Mouse (Mus musculus): ENCODE measurements around the gene Noct. TPM values are rescaled to one million over a fixed set of nuclear protein-coding genes. Genes with fewer than 3 reads are reported as not detected.

Gene Noct
- polyA plus RNA-seq, 1 experiment from 2014 or later: 12.7 TPM

- ATAC-seq (ENCODE audit: low FRiP score) (no peak), DNase-seq (ENCODE audit: low spot score) (no peak)
- no peaks in the 10 kb centered on the region for H3K36me3 ChIP-seq (ENCODE audit: control insufficient read depth, insufficient read depth, low read length)
- H3K4me1 ChIP-seq (replicated peaks; ENCODE audit: control insufficient read depth, insufficient read depth, low read length): no peaks in the 10 kb centered on the region
- no peak overlapping the region for H3K4me2 ChIP-seq (replicated peaks; ENCODE audit: low read depth, low read length)
- no peak overlapping the region for H3K9ac ChIP-seq (ENCODE audit: low read depth, low read length)
- WGBS: 75% methylated on average over 4 of the region's 4 CpGs
- no peaks in the 10 kb centered on the region for H3K27me3 ChIP-seq (ENCODE audit: control insufficient read depth, insufficient read depth, low read length)
- no peak overlapping the region for H3K4me3 ChIP-seq (ENCODE audit: low read depth, low read length)
- no peaks in the 10 kb centered on the region for H3K9me3 ChIP-seq (ENCODE audit: control insufficient read depth, low read length)
- H3K27ac ChIP-seq (ENCODE audit: low read depth, low read length): no peak overlapping the region
Measured at GRCm38 (mm10) chr3:51278433-51278832, 54.2 kb downstream of the Noct start.

- WGBS: 97% methylated on average over 4 of the region's 4 CpGs
Measured at GRCm38 (mm10) chr3:51281727-51282126, 57.5 kb downstream of the Noct start.

GRCm38 (mm10) chr3:51284375-51284774 is 60.1 kb downstream of the Noct start:
- Histone ChIP-seq H3K4me2 (replicated peaks; ENCODE audit: low read depth, low read length) (no peak overlapping the region), H3K4me1 (replicated peaks; ENCODE audit: control insufficient read depth, insufficient read depth, low read length) (no peaks in the 10 kb centered on the region), H3K9ac (ENCODE audit: low read depth, low read length) (no peak overlapping the region), H3K27me3 (ENCODE audit: control insufficient read depth, insufficient read depth, low read length) (no peaks in the 10 kb centered on the region), H3K4me3 (ENCODE audit: low read depth, low read length) (no peak overlapping the region), H3K9me3 (ENCODE audit: control insufficient read depth, low read length) (no peaks in the 10 kb centered on the region), H3K36me3 (ENCODE audit: control insufficient read depth, insufficient read depth, low read length) (no peaks in the 10 kb centered on the region), H3K27ac (ENCODE audit: low read depth, low read length) (no peak overlapping the region)
- ATAC-seq (ENCODE audit: low FRiP score) (no peak), DNase-seq (ENCODE audit: low spot score) (no peak)
- WGBS: 94% methylated on average over 1 of the region's 1 CpGs

More at GRCm38 (mm10) chr3:51281727-51282126, 57.5 kb downstream of the Noct start:
- Histone ChIP-seq H3K27ac (ENCODE audit: low read depth, low read length) (no peak overlapping the region), H3K9ac (ENCODE audit: low read depth, low read length) (no peak overlapping the region), H3K4me2 (replicated peaks; ENCODE audit: low read depth, low read length) (no peak overlapping the region), H3K4me1 (replicated peaks; ENCODE audit: control insufficient read depth, insufficient read depth, low read length) (no peaks in the 10 kb centered on the region), H3K27me3 (ENCODE audit: control insufficient read depth, insufficient read depth, low read length) (no peaks in the 10 kb centered on the region), H3K36me3 (ENCODE audit: control insufficient read depth, insufficient read depth, low read length) (no peaks in the 10 kb centered on the region), H3K4me3 (ENCODE audit: low read depth, low read length) (no peak overlapping the region), H3K9me3 (ENCODE audit: control insufficient read depth, low read length) (no peaks in the 10 kb centered on the region)
- DNase-seq (ENCODE audit: low spot score): no peak
- ATAC-seq (ENCODE audit: low FRiP score): no peak

- Histone ChIP-seq H3K27ac (ENCODE audit: low read depth, low read length) (no peak overlapping the region), H3K36me3 (ENCODE audit: control insufficient read depth, insufficient read depth, low read length) (no peaks in the 10 kb centered on the region), H3K9me3 (ENCODE audit: control insufficient read depth, low read length) (no peaks in the 10 kb centered on the region), H3K4me1 (replicated peaks; ENCODE audit: control insufficient read depth, insufficient read depth, low read length) (no peaks in the 10 kb centered on the region), H3K9ac (ENCODE audit: low read depth, low read length) (no peak overlapping the region), H3K4me2 (replicated peaks; ENCODE audit: low read depth, low read length) (no peak overlapping the region), H3K4me3 (ENCODE audit: low read depth, low read length) (no peak overlapping the region), H3K27me3 (ENCODE audit: control insufficient read depth, insufficient read depth, low read length) (no peaks in the 10 kb centered on the region)
- ATAC-seq (ENCODE audit: low FRiP score) (no peak), DNase-seq (ENCODE audit: low spot score) (peak; percentile 89)
- WGBS: 58% methylated on average over 11 of the region's 11 CpGs
Measured at GRCm38 (mm10) chr3:51288880-51289821, 64.9 kb downstream of the Noct start.

- H3K4me3 ChIP-seq (ENCODE audit: low read depth, low read length): no peak overlapping the region
- no peak overlapping the region for H3K27ac ChIP-seq (ENCODE audit: low read depth, low read length)
- no peak for DNase-seq (ENCODE audit: low spot score)
- no peaks in the 10 kb centered on the region for H3K36me3 ChIP-seq (ENCODE audit: control insufficient read depth, insufficient read depth, low read length)
- H3K27me3 ChIP-seq (ENCODE audit: control insufficient read depth, insufficient read depth, low read length): no peaks in the 10 kb centered on the region
- no peak overlapping the region for H3K9ac ChIP-seq (ENCODE audit: low read depth, low read length)
- 54% methylated on average over 2 of the region's 2 CpGs for WGBS
- no peak for ATAC-seq (ENCODE audit: low FRiP score)
- H3K4me2 ChIP-seq (replicated peaks; ENCODE audit: low read depth, low read length): no peak overlapping the region
- no peaks in the 10 kb centered on the region for H3K4me1 ChIP-seq (replicated peaks; ENCODE audit: control insufficient read depth, insufficient read depth, low read length)
- H3K9me3 ChIP-seq (ENCODE audit: control insufficient read depth, low read length): no peaks in the 10 kb centered on the region
Measured at GRCm38 (mm10) chr3:51294251-51294650, 70.0 kb downstream of the Noct start.

- WGBS: 70% methylated on average over 2 of the region's 2 CpGs
- Histone ChIP-seq H3K27ac (ENCODE audit: low read depth, low read length) (no peak overlapping the region), H3K4me3 (ENCODE audit: low read depth, low read length) (no peak overlapping the region), H3K4me2 (replicated peaks; ENCODE audit: low read depth, low read length) (no peak overlapping the region), H3K36me3 (ENCODE audit: control insufficient read depth, insufficient read depth, low read length) (no peaks in the 10 kb centered on the region), H3K9me3 (ENCODE audit: control insufficient read depth, low read length) (no peaks in the 10 kb centered on the region), H3K4me1 (replicated peaks; ENCODE audit: control insufficient read depth, insufficient read depth, low read length) (no peaks in the 10 kb centered on the region), H3K27me3 (ENCODE audit: control insufficient read depth, insufficient read depth, low read length) (no peaks in the 10 kb centered on the region), H3K9ac (ENCODE audit: low read depth, low read length) (no peak overlapping the region)
- DNase-seq (ENCODE audit: low spot score) (no peak), ATAC-seq (ENCODE audit: low FRiP score) (no peak)
Measured at GRCm38 (mm10) chr3:51295225-51295624, 71.0 kb downstream of the Noct start.

GRCm38 (mm10) chr3:51296790-51297189 is 72.5 kb downstream of the Noct start:
- Histone ChIP-seq H3K27me3 (ENCODE audit: control insufficient read depth, insufficient read depth, low read length) (no peaks in the 10 kb centered on the region), H3K9ac (ENCODE audit: low read depth, low read length) (no peak overlapping the region), H3K4me1 (replicated peaks; ENCODE audit: control insufficient read depth, insufficient read depth, low read length) (no peaks in the 10 kb centered on the region), H3K27ac (ENCODE audit: low read depth, low read length) (no peak overlapping the region), H3K9me3 (ENCODE audit: control insufficient read depth, low read length) (no peaks in the 10 kb centered on the region), H3K4me2 (replicated peaks; ENCODE audit: low read depth, low read length) (no peak overlapping the region), H3K4me3 (ENCODE audit: low read depth, low read length) (no peak overlapping the region), H3K36me3 (ENCODE audit: control insufficient read depth, insufficient read depth, low read length) (no peaks in the 10 kb centered on the region)
- DNase-seq (ENCODE audit: low spot score) (no peak), ATAC-seq (ENCODE audit: low FRiP score) (no peak)
- 76% methylated on average over 1 of the region's 1 CpGs for WGBS

Data from hindbrain, embryonic 11.5 days (tissue).